Mouse (Mus musculus) MEL (cell line): ENCODE results near the gene Ino80d. TPM values are rescaled to one million over a fixed set of nuclear protein-coding genes. Genes with fewer than 3 reads are reported as not detected.

ENCODE experiments used
- DNase-seq: peaks from one replicate; pipeline ENCODE4 v3.0.0; 2011; ENCODE audit warnings: low read depth, low spot score
- H3K27ac ChIP-seq: 2 replicates; pipeline ENCODE4 v1.5.1; 2012; ENCODE audit warnings: low read depth, mild to moderate bottlenecking, control low read depth, low read length, moderate library complexity; ENCODE audit not compliant: control insufficient read depth
- H3K27me3 ChIP-seq, 2 experiments: fragments of 150-350 bp in 1 of 2; sonication (generic) in 1 of 2; 2 replicates each; pipeline ENCODE4 v1.6.1; 2012; ENCODE audit warnings: low read length in 2 of 2, mild to moderate bottlenecking in 2 of 2, improper control_type of control experiment in 1 of 2, moderate library complexity in 1 of 2; ENCODE audit not compliant: insufficient read depth in 2 of 2, control insufficient read depth in 1 of 2
- H3K36me3 ChIP-seq, 2 experiments: 2 replicates each; pipeline ENCODE4 v1.6.1; 2012 to 2014; ENCODE audit warnings: low read length in 2 of 2, improper control_type of control experiment in 1 of 2, inconsistent platforms in 1 of 2, mild to moderate bottlenecking in 1 of 2; ENCODE audit not compliant: insufficient read depth in 2 of 2, control insufficient read depth in 1 of 2
- H3K4me1 ChIP-seq, 2 experiments: fragments of 150-350 bp in 1 of 2; sonication (generic) in 1 of 2; 2 replicates each; pipeline ENCODE4 v1.6.1; 2012; ENCODE audit warnings: low read length in 2 of 2, improper control_type of control experiment in 1 of 2, mild to moderate bottlenecking in 1 of 2; ENCODE audit not compliant: insufficient read depth in 2 of 2, control insufficient read depth in 1 of 2
- H3K4me3 ChIP-seq, 2 experiments: fragments of 150-350 bp in 1 of 2; sonication (generic) in 1 of 2; 2 replicates each; pipeline ENCODE4 v1.5.1; 2012; ENCODE audit warnings: low read depth in 2 of 2, low read length in 2 of 2, mild to moderate bottlenecking in 2 of 2, moderate library complexity in 2 of 2, control low read depth in 1 of 2, improper control_type of control experiment in 1 of 2; ENCODE audit not compliant: control insufficient read depth in 1 of 2, insufficient read depth in 1 of 2
- H3K79me2 ChIP-seq: 2 replicates; pipeline ENCODE4 v1.6.1; 2012; ENCODE audit warnings: mild to moderate bottlenecking, low read length, moderate library complexity; ENCODE audit not compliant: control insufficient read depth, poor library complexity, insufficient read depth
- H3K9ac ChIP-seq: 2 replicates; pipeline ENCODE4 v1.6.1; 2012; ENCODE audit warnings: low read depth, mild to moderate bottlenecking, control low read depth, low read length, moderate library complexity; ENCODE audit not compliant: control insufficient read depth, poor library complexity, severe bottlenecking
- H3K9me3 ChIP-seq: fragments of 150-350 bp; sonication (generic); replicated peaks from 2 replicates; pipeline ENCODE4 v1.6.1; 2012; ENCODE audit warnings: mild to moderate bottlenecking, low read length, improper control_type of control experiment, moderate library complexity; ENCODE audit not compliant: insufficient read depth
- CHD1 ChIP-seq: IDR thresholded peaks from 2 replicates; pipeline ENCODE4 v1.6.1; 2012; ENCODE audit warnings: low read depth, mild to moderate bottlenecking, inconsistent platforms, low read length, improper control_type of control experiment
- E2F4 ChIP-seq: IDR thresholded peaks from 2 replicates; pipeline ENCODE4 v1.6.1; 2011; ENCODE audit warnings: low read depth, low read length, improper control_type of control experiment, borderline replicate concordance
- ETS1 ChIP-seq: IDR thresholded peaks from 2 replicates; pipeline ENCODE4 v1.6.1; 2012; ENCODE audit warnings: low read depth, mild to moderate bottlenecking, inconsistent platforms, low read length, improper control_type of control experiment, moderate library complexity
- GABPA ChIP-seq: IDR thresholded peaks from 2 replicates; pipeline ENCODE4 v1.6.1; 2012; ENCODE audit warnings: low read depth, mild to moderate bottlenecking, inconsistent platforms, low read length, improper control_type of control experiment, moderate library complexity
- GATA1 ChIP-seq: IDR thresholded peaks from 2 replicates; pipeline ENCODE4 v1.6.1; 2011; ENCODE audit warnings: low read depth, low read length, improper control_type of control experiment
- MAZ ChIP-seq: IDR thresholded peaks from 2 replicates; pipeline ENCODE4 v1.6.1; 2012; ENCODE audit warnings: low read depth, mild to moderate bottlenecking, inconsistent platforms, low read length, improper control_type of control experiment
- MEF2A ChIP-seq: IDR thresholded peaks from 2 replicates; pipeline ENCODE4 v1.6.1; 2014; ENCODE audit warnings: low read depth, mild to moderate bottlenecking, inconsistent platforms, low read length, improper control_type of control experiment; ENCODE audit not compliant: poor library complexity, insufficient replicate concordance, severe bottlenecking; ENCODE audit errors: extremely low read depth
- MXI1 ChIP-seq: IDR thresholded peaks from 2 replicates; pipeline ENCODE4 v1.6.1; 2011; ENCODE audit warnings: mild to moderate bottlenecking, low read depth, low read length, improper control_type of control experiment
- MYB ChIP-seq: IDR thresholded peaks from 2 replicates; pipeline ENCODE4 v1.6.1; 2011; ENCODE audit warnings: mild to moderate bottlenecking, low read depth, low read length, improper control_type of control experiment
- POLR2A ChIP-seq, 2 experiments: IDR thresholded peaks; 2 replicates each; pipeline ENCODE4 v1.6.1; 2011 to 2012; ENCODE audit warnings: low read length in 2 of 2, mild to moderate bottlenecking in 2 of 2, control low read depth in 1 of 2, improper control_type of control experiment in 1 of 2, low read depth in 1 of 2, moderate library complexity in 1 of 2; ENCODE audit not compliant: control insufficient read depth in 1 of 2, insufficient read depth in 1 of 2, poor library complexity in 1 of 2
- RAD21 ChIP-seq: IDR thresholded peaks from 2 replicates; pipeline ENCODE4 v1.6.1; 2011; ENCODE audit warnings: mild to moderate bottlenecking, low read depth, low read length, improper control_type of control experiment
- RCOR1 ChIP-seq: IDR thresholded peaks from 2 replicates; pipeline ENCODE4 v1.6.1; 2012; ENCODE audit warnings: low read depth, mild to moderate bottlenecking, inconsistent platforms, low read length, improper control_type of control experiment
- TBP ChIP-seq: IDR thresholded peaks from 2 replicates; pipeline ENCODE4 v1.8.0; 2011; ENCODE audit warnings: low read depth, low read length, improper control_type of control experiment
- USF2 ChIP-seq, 2 experiments: IDR thresholded peaks; 2 replicates each; pipeline ENCODE4 v1.6.1; 2011 to 2012; ENCODE audit warnings: improper control_type of control experiment in 2 of 2, low read length in 2 of 2, borderline replicate concordance in 1 of 2, inconsistent platforms in 1 of 2, low read depth in 1 of 2, mild to moderate bottlenecking in 1 of 2; ENCODE audit not compliant: insufficient read depth in 1 of 2
- ZKSCAN1 ChIP-seq: IDR thresholded peaks from 2 replicates; pipeline ENCODE4 v1.6.1; 2012; ENCODE audit warnings: low read depth, mild to moderate bottlenecking, inconsistent platforms, low read length, improper control_type of control experiment, moderate library complexity
- polyA plus RNA-seq, 2 experiments: library from polyadenylated mRNA; stranded (reverse) in 1 of 2; unstranded in 1 of 2; fragments of >175 nt in 1 of 2; fragments of >200 nt in 1 of 2; gene quantifications; 2 replicates each; pipeline versions ENCODE4 v1.2.1 to v1.2.4; 2012; ENCODE audit warnings: low replicate concordance in 2 of 2, low read depth in 1 of 2; ENCODE audit not compliant: insufficient read length in 2 of 2, insufficient read depth in 1 of 2, missing spikeins in 1 of 2
- total RNA-seq: library from RNA; depleted of rRNA; stranded (reverse); fragments of 300-350 nt; gene quantifications from 2 replicates; pipeline ENCODE4 v1.2.3, GENCODE M21; 2012

Gene Ino80d
- total and polyA plus RNA-seq, 3 experiments, result 4.0 to 5.8 TPM; not detected in 1

DNA sequence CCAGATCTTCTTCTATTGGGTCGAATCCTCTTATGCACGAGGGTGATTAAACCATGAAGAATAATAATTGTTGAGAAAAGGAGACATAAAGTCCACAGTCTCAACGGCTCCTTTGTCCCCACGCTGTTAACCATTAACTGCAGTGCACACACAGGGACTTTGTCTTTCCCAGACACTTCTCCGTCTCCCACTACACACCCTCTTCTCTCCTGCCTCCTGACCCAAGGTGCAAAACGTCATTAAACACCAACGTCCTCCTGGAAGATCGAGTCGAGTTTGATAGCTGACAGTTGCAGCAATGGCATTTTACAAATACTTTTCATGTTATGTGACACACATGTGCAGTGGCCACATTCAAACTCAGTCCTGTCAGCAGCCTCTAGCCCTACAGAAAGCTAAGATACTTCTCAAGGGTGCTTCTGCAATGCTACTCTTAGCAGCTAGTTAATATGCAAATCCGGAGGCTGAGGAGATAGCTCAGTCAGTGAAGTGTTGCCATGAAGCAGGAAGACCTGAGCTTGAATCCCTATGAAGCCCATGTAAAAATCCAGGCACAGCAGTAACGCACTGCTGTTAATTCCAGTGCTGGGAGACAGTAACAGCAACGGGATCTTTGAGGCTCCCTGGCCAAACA is 109.3 kb downstream of the Ino80d start:
- TF ChIP-seq MAZ (no peak), ETS1 (no peak), MYB (no peak), GABPA (no peak), CHD1 (no peak), USF2 (IDR thresholded peaks at IDR 0.05; ENCODE audit: borderline replicate concordance in 1 of 2, insufficient read depth in 1 of 2, low read depth in 1 of 2, low read length in 2 of 2) (no peak), MXI1 (no peak), E2F4 (no peak), RAD21 (no peak), TBP (no peak), RCOR1 (no peak), ZKSCAN1 (no peak)
- no peaks in the 10 kb centered on the region for H3K36me3 ChIP-seq
- no peaks in the 10 kb centered on the region for H3K79me2 ChIP-seq
- no peak overlapping the region for H3K4me3 ChIP-seq
- H3K9ac ChIP-seq, result no peak overlapping the region
- no peaks in the 10 kb centered on the region for H3K4me1 ChIP-seq
- no peak overlapping the region for H3K27ac ChIP-seq
- no peaks in the 10 kb centered on the region for H3K27me3 ChIP-seq
- H3K9me3 ChIP-seq, result no peaks in the 10 kb centered on the region
- no peak for DNase-seq

DNA sequence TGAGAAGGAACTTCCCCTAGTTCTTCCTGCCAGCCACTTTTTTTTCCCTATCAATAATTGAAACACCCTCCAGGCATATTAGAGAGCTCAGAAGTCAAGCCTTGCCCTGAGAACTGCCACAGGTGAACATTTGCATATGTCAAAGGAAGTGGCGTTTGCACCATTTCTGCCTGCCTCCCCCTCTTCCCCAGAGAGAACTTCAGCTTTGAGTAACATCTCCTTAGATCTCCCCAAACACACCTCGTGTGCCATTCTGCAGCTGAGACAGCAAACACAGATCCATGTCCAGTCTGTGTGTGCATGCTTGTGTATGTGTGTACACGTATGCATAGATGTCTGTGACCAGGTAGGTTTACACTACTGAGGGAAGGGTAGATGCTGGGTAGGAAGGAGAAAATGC is 112.6 kb downstream of the Ino80d start:
- Histone ChIP-seq H3K9me3 (no peaks in the 10 kb centered on the region), H3K4me1 (no peaks in the 10 kb centered on the region), H3K79me2 (no peaks in the 10 kb centered on the region), H3K9ac (no peak overlapping the region), H3K4me3 (no peak overlapping the region), H3K27ac (no peak overlapping the region), H3K36me3 (no peaks in the 10 kb centered on the region), H3K27me3 (no peaks in the 10 kb centered on the region)
- TF ChIP-seq MEF2A (no peak), USF2 (IDR thresholded peaks at IDR 0.05; ENCODE audit: borderline replicate concordance in 1 of 2, insufficient read depth in 1 of 2, low read depth in 1 of 2, low read length in 2 of 2) (no peak), CHD1 (no peak), POLR2A (IDR thresholded peaks at IDR 0.05; ENCODE audit: control insufficient read depth in 1 of 2, insufficient read depth in 1 of 2, low read depth in 1 of 2, low read length in 2 of 2, poor library complexity in 1 of 2) (no peak), MYB (no peak), GATA1 (no peak)
- no peak for DNase-seq
